Mouse (Mus musculus): ENCODE data around the gene Gnai2. TPM values are rescaled to one million over a fixed set of nuclear protein-coding genes. Genes with fewer than 3 reads are reported as not detected.

The Gnai2 gene
- total RNA-seq, 2 experiments from 2014 or later: 208 to 222 TPM

DNA sequence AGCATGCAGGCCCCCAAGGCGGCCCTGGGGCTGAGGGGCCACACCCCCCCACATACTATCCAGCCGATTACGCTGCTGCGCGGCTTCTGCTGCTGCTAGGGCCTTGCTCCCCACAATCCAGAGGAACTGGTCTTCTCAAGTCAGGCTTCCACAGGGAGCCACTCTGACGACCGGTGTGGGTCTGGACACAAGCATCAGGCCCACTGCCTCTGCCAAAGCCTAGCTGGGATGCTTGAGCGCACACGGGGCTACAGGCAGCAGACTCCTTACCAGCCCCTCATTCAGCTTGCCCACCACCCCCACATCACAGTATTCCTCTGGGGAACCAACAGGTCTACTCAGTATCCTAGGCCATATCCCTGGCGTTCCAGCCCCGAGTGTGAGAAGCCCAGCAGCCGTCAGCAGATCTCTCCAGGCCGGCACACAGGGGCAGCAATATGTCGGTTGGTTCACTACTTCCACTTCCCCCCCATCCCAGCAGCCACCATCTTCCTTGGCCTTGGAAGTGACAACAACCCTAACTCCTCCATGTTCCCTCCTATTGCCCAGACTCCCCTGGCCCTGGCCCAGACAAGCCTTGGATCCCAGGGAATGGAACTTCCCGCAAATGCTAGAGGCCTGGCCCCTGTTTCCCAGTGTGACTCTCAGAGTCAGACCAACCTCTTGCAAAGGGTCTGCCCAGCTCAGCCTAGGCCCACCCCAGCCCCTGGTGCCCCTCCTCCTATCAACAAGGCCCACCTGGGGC, 1.3 kb downstream of the Gnai2 start:
- TF ChIP-seq CTCF (conservative IDR thresholded peaks at IDR 0.05): no peak
- peak overlapping the region; percentile 92 for H3K27ac ChIP-seq
- no peak for DNase-seq (ENCODE audit: low spot score in 2 of 2)
- H3K4me3 ChIP-seq: peak overlapping the region; percentile 95

DNA sequence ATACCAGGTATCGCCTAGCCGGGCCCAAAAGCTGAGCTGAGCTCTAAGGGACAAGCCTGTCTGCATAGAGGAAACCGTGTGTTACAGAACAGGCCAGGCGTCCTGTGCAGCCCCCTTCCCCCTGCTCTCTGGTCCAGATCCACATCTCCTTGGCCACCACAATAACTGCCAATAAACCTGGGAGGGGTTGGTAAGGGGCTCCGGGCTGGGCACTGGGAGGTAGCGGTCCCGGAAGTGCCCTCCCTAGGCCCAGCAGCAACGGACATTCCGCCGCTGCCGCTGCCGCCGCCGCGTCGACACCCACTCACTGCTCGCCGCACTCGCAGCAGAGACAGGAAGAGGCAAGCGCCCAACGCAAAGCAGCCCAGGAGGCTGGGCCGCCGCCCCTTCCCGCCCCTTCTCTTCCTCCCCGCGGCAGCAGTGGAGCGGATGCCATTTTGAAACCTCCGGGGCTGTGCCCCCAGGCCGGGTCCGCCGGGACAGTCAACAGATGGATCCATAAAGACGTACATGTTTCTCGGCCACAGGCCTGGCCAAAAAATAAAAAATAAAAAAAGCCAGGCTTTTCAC, 2.0 kb downstream of the Gnai2 start:
- H3K4me3 ChIP-seq: peak overlapping the region; percentile 95
- TF ChIP-seq CTCF (conservative IDR thresholded peaks at IDR 0.05): no peak
- peak; percentile 72 for DNase-seq (ENCODE audit: low spot score in 2 of 2)
- H3K27ac ChIP-seq: peak overlapping the region; percentile 92

DNA sequence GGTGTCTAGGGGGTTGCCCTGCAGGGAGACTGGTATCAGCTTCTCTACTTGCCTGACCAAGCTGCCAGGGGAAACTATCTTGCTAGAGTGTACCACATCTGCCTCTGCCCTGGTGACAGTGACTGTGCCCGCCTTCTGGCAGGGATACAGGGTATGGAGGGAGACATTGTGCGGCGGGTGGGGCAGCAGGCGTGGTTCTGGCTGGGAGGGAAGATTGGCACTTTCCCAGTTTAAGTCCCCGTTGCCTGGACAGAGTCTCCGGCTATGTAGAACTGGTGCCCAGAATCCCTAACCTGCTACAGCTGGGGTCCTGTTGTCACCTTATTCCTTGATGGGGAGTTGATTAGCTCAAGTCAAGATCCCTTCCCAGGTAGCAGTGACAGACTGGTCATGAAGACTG, 2.7 kb downstream of the Gnai2 start:
- TF ChIP-seq CTCF (conservative IDR thresholded peaks at IDR 0.05): no peak
- peak; percentile 43 to 49 for DNase-seq (ENCODE audit: low spot score in 2 of 2)

DNA sequence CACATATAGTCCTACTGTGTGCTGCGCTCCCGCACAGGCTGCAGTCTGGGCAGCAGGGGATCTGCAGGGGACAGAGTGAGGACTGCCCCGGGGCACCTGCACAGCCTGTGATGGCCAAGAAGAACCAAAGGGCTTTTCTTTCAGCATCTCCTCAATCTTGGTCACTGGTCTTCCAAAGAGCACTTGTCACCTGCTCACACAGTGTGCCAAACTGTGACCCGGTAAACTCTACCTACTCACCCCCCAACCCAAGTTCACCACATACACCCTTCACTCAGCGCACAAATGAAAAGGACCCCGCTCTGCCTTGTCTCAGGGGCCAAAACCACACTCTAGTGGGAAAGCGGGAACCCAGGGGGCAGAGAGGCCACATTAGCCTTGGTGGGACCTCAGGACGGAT, 3.3 kb downstream of the Gnai2 start:
- no peak for TF ChIP-seq CTCF (conservative IDR thresholded peaks at IDR 0.05)
- peak overlapping the region; percentile 95; the same call in 1 of the 2 replicates for H3K4me3 ChIP-seq
- no peak for DNase-seq (ENCODE audit: low spot score in 2 of 2)
- H3K27ac ChIP-seq: peak overlapping the region; percentile 92

More for the DNA sequence above, 2.7 kb downstream of the Gnai2 start:
- Histone ChIP-seq H3K4me3 (peak overlapping the region; percentile 95), H3K27ac (peak overlapping the region; percentile 92)

DNA sequence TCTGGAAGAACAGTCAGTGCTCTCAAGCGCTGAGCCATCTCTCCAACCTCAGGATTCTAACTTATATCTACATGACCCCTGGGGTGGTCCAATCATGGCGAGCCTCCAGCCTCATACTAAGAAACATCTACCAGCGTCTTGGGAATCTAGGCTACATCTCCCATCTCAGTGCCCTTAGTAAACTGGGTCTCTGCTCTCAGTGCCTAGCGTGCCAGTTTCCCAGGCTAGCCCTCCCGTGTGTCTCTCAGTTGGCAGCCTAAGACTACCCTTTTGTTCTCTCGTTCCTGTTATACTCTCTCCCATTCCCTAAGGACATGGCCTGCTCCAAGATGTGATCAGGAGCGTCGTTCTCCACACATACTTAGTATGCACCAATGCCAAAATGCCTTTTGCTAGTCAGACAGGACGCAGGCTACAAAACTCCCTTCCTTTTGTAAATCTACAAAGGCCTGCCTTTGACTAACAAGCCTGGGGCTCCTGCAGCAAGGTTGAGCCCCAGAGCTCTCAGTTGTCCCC, 3.8 kb downstream of the Gnai2 start:
- no peak for DNase-seq (ENCODE audit: low spot score in 2 of 2)
- TF ChIP-seq CTCF (conservative IDR thresholded peaks at IDR 0.05): no peak
- H3K4me3 ChIP-seq: no peak overlapping the region; the same call in 1 of the 2 replicates
- peak overlapping the region; percentile 92 for H3K27ac ChIP-seq

DNA sequence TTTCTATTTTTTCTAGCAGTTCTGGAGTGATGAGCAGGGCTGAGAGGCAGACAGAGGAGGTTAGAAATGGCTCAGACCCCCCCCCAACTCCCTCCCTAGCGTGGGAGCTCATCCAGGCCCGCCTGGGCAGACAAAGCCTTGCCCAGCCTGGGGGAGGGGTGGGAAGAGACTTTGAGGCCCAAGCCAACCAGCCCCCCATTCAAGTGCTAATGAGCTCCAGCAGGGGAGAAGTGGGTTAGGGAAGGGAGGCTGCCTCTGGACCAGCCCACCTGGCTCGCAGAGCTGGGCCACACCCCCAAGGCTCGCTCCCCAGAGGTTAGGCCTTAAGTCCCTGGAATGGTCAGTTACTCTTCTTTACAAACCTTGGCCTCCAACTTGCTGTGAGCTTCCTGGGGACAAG, 4.6 kb downstream of the Gnai2 start:
- peak overlapping the region; percentile 22; the same call in 1 of the 2 replicates for H3K4me3 ChIP-seq
- TF ChIP-seq CTCF (conservative IDR thresholded peaks at IDR 0.05): no peak
- H3K27ac ChIP-seq: peak overlapping the region; percentile 92
- DNase-seq (ENCODE audit: low spot score in 2 of 2): peak; percentile 58 to 72

DNA sequence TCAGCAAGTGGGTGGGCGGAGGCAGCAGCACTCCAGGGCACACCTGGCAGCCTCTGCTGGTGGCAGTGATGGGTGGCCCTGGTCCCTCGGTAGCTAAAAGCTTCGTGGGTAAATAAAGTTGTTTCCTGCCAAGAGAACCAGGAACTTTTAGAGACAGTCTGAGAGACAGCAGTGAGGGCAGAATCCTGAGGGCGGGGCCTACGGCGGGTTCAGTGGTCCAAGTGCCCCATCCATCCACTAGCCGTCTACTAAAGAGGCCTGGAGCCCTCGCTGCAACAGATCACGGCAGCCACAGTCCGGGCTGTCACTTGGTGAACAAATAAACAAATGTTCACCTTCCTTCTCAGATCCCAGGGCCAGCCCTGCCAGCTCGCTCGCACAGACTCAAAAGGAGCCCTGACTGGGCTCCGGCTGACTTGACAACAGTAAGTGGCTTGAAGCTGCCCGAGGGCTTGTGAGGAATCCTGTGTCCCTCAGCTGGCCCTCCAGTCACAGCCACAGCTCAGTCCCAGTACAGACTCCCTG, 5.2 kb downstream of the Gnai2 start:
- H3K4me3 ChIP-seq: peak overlapping the region; percentile 22; the same call in 1 of the 2 replicates
- peak overlapping the region; percentile 92 for H3K27ac ChIP-seq
- no peak for TF ChIP-seq CTCF (conservative IDR thresholded peaks at IDR 0.05)
- DNase-seq (ENCODE audit: low spot score in 2 of 2): peak in 1 of 2 experiments; percentile 33

DNA sequence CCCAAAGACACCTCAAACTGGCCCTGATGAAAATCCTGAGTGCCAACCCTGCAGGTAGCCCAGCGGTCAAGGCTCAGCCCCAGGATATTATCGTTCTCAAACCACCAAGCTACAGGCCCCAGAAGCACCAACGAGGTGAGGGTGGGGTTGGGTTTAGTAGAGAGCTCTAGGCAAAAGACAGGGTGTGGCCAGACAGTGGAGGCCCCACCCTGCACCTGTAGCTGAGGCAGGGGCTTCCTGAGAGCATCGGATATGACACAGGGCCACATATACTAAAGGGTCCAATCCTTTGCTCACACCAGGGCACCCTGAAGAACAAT, 5.8 kb downstream of the Gnai2 start:
- peak overlapping the region; percentile 92 for H3K27ac ChIP-seq
- TF ChIP-seq CTCF (conservative IDR thresholded peaks at IDR 0.05): no peak
- DNase-seq (ENCODE audit: low spot score in 2 of 2): no peak
- peak overlapping the region; percentile 13; the same call in 1 of the 2 replicates for H3K4me3 ChIP-seq

DNA sequence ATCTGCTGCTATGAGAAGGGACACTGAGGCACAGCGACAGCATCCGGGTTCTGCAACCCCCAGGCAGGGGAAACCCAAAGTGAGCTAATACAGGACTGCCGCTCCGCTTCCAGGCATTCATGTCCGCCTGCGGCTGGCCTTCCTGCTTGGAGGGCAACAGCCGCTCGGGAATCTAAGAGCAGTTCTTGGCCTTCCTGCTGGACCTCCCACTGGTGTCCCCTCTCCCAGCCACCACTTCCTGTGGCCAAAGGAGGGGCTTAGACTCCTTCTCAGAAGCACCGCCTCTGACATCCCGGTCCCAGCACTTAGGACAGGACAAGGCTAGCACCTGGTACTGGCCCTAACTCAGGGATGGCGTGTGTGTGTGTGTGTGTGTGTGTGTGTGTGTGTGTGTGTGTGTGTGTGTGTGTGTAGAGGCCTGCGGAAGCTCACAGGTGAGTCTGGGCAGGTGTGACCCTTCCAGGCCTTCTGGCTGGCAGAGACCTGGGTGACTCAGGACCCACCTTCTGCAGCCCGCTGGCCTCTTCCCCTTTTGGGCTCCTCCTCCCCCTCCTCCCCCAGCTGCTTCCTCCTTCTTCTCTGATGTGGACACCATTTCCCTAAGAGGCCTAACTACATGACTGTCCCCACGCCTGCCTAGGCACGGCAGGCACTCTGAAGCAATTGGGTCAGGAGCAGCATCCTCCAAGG, 6.3 kb downstream of the Gnai2 start:
- H3K27ac ChIP-seq: peak overlapping the region; percentile 92
- peak overlapping the region; percentile 20; the same call in 1 of the 2 replicates for H3K4me3 ChIP-seq
- DNase-seq (ENCODE audit: low spot score in 2 of 2): no peak
- TF ChIP-seq CTCF (conservative IDR thresholded peaks at IDR 0.05): no peak

DNA sequence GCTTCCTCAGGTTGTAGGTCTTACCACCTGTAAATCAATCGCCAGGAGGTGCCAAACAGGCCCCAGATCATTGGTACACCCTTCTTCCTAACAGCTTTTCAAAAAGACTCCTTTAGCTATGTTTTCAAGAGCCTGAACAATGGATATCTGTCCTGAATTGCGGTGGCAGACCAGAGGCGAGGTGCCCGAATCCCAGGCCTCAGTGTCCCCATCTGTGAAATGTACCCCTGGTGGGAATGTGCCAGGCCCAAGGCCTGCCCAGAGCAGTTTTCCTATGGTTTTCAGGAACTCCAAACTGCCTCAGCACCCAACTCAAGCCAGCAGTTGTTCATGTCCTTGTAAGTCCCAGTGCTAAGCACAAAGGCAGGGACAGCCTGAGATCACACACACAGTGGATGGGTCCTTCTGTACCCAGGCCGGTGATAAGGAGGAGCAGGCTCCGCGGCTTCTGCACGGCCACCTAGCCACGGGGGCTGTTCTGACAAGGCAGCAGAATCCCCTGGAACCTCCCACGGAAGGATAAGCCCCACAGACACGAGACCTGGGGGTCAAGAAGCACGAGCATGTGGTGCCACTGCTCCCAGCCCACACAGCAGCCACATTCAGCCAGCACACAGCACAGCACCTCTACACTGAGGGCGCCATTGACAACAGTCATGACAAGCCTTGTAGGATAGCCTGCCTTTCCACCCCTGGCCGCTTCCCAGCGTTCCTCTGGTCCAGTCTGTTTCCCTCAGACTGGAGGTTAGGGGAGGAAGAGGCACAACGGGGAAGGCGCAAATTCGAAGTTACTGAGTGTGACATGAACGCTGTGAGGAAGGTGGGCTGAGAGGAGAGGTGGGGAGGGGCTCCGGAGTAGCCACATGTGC, 7.5 kb downstream of the Gnai2 start:
- no peak for TF ChIP-seq CTCF (conservative IDR thresholded peaks at IDR 0.05)
- Histone ChIP-seq H3K4me3 (no peak overlapping the region), H3K27ac (peak overlapping the region; percentile 83)
- DNase-seq (ENCODE audit: low spot score in 2 of 2): no peak

DNA sequence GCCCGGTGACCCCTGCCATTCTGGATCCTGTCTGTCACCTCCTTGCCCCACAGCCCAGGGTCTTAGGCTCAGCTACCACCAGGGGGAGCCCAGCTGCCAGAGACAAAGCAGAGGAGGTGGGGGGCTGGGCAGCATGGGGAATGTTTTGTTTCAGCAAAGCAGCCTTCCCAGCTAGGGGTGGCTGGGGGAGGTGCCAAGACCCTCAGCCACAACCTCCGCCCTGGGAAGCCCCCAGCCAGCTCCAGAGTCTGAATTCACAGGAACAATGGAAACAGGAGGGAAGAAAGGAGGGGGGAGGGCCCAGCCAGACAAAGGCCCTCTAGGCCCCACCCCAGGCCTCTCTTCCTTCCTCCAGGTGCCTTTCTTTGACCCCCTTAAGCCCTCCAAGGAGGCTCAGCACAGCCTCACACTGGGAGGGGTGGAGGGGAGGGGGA, 8.3 kb downstream of the Gnai2 start:
- TF ChIP-seq CTCF (conservative IDR thresholded peaks at IDR 0.05): peak; percentile 93
- peak overlapping the region; percentile 83 for H3K27ac ChIP-seq

More for the DNA sequence above, 8.3 kb downstream of the Gnai2 start:
- peak overlapping the region; percentile 17; the same call in 1 of the 2 replicates for H3K4me3 ChIP-seq
- peak; percentile 68 to 84 for DNase-seq (ENCODE audit: low spot score in 2 of 2)

Measured in layer of hippocampus, adult 2 months (tissue).